Mouse (Mus musculus) testis, adult 2 months (tissue): ENCODE results near the gene Wdr64.

Source experiments
- CTCF ChIP-seq: fragments of 200-500 bp; IDR thresholded peaks from 2 replicates; pipeline ENCODE4 v1.5.1; 2012; ENCODE audit warnings: low read depth, mild to moderate bottlenecking, inconsistent platforms, low read length, moderate library complexity; ENCODE audit not compliant: control insufficient read depth, insufficient read depth, insufficient replicate concordance
- POLR2A ChIP-seq: fragments of 200-500 bp; IDR thresholded peaks from 2 replicates; pipeline ENCODE4 v1.6.1; 2012; ENCODE audit warnings: low read depth, mild to moderate bottlenecking, inconsistent platforms, low read length, moderate library complexity; ENCODE audit not compliant: control insufficient read depth

- no peak for TF ChIP-seq CTCF
- no peak for TF ChIP-seq POLR2A
Measured at GRCm38 (mm10) chr1:175673563-175674325, 24.6 kb upstream of the Wdr64 start.
